ENCODE assay signal across 27 mouse cellular contexts in the genomic region with DNA sequence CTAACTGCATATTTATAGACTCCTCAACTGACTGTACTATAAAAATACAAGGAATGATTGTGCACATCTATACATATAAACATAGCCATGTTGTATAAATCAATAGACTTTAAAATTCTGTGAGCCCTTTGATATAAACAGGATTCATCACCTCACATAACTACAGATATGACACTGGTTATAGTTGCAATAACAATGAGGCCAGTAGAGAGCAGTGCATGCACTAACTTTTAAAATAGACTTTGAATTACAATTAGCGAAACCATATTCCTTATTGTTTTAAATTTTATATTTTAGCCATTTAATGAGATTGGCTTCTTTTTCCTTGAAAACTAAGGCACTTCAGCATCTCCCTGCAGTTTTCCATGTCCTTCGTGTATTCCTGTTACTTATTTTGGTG. TPM values are rescaled to one million over a fixed set of nuclear protein-coding genes. Genes with fewer than 3 reads are reported as not detected.
A peak's percentile ranks its signal among the peaks of the same experiment; 100 is the strongest.
DNase-seq lines count a peak whose midpoint lies in the region; ATAC-seq lines count a peak whose summit lies in the region.
"Had no signal": no experiment of that assay in that cellular context is flagged by ENCODE, and none has a peak within 500 bp of the region (broad histone marks: within the 10 kb centered on the region; RNA-seq: fewer than 3 reads in every experiment).

No protein-coding gene starts in this region.

- H3K4me3 ChIP-seq in midbrain, embryonic 14.5 days (replicated peaks; ENCODE audit: low read depth, low read length) = no peak overlapping the region
- H3K4me3 ChIP-seq in midbrain, embryonic 11.5 days (ENCODE audit: low read depth, low read length) = no peak overlapping the region
- H3K4me3 ChIP-seq: hindbrain, embryonic 13.5 days; limb, embryonic 10.5 days; midbrain, embryonic 12.5 days; neural tube, embryonic 12.5 days had no signal

- H3K27ac ChIP-seq in midbrain, embryonic 14.5 days (replicated peaks; ENCODE audit: low read depth, low read length) = no peak overlapping the region
- no peak overlapping the region for H3K27ac ChIP-seq in midbrain, embryonic 11.5 days (ENCODE audit: low read depth, low read length)
- H3K27ac ChIP-seq: hindbrain, embryonic 13.5 days; limb, embryonic 10.5 days; midbrain, embryonic 12.5 days; neural tube, embryonic 12.5 days had no signal

- H3K27me3 ChIP-seq in midbrain, embryonic 14.5 days (ENCODE audit: control insufficient read depth, insufficient read depth, low read length) = no peaks in the 10 kb centered on the region
- no peaks in the 10 kb centered on the region for H3K27me3 ChIP-seq in midbrain, embryonic 11.5 days (ENCODE audit: control insufficient read depth, insufficient read depth, low read length)
- H3K27me3 ChIP-seq: CH12.LX; hindbrain, embryonic 13.5 days; midbrain, embryonic 12.5 days; neural tube, embryonic 12.5 days had no signal

- 87% methylated on average over 2 of the region's 2 CpGs for WGBS in midbrain, embryonic 14.5 days
- 83% methylated on average over 2 of the region's 2 CpGs for WGBS in midbrain, embryonic 11.5 days

- no peak for DNase-seq in frontal cortex, postnatal 36 days (ENCODE audit: low spot score in 2 of 2)
- DNase-seq in kidney, adult 9 months = peak; percentile 24
- DNase-seq in kidney, adult 8-10 months = no peak
- DNase-seq in midbrain, embryonic 14.5 days = peak; percentile 13
- DNase-seq in midbrain, embryonic 11.5 days (ENCODE audit: low spot score, missing footprints) = no peak
- no peak for DNase-seq in ovary, postnatal 14 days (ENCODE audit: low spot score)
- DNase-seq: adrenal gland, adult 8-10 months; B cell, adult 2 months; heart, postnatal 14 days; kidney, postnatal 4 days; liver; liver, postnatal 0 days; lung, postnatal 14 days; retina, postnatal 1 day; right cerebral cortex, postnatal 25 days; spleen, adult 18-20 months; thymus, postnatal 14 days had no signal

- H3K4me1 ChIP-seq in midbrain, embryonic 14.5 days (ENCODE audit: control insufficient read depth, insufficient read depth, low read length) = no peaks in the 10 kb centered on the region
- no peaks in the 10 kb centered on the region for H3K4me1 ChIP-seq in midbrain, embryonic 11.5 days (ENCODE audit: control insufficient read depth, insufficient read depth, low read length)
- H3K4me1 ChIP-seq: hindbrain, embryonic 13.5 days; limb, embryonic 10.5 days; midbrain, embryonic 12.5 days; neural tube, embryonic 12.5 days had no signal

- H3K9ac ChIP-seq in midbrain, embryonic 14.5 days (replicated peaks; ENCODE audit: low read length) = no peak overlapping the region
- H3K9ac ChIP-seq in midbrain, embryonic 11.5 days (ENCODE audit: low read length) = no peak overlapping the region
- H3K9ac ChIP-seq: hindbrain, embryonic 13.5 days; liver, postnatal 0 days; midbrain, embryonic 12.5 days; neural tube, embryonic 12.5 days had no signal

- H3K9me3 ChIP-seq in midbrain, embryonic 14.5 days (ENCODE audit: control insufficient read depth, low read length) = no peaks in the 10 kb centered on the region
- H3K9me3 ChIP-seq in midbrain, embryonic 11.5 days (ENCODE audit: control insufficient read depth, low read length) = no peaks in the 10 kb centered on the region
- H3K9me3 ChIP-seq: hindbrain, embryonic 13.5 days; limb, embryonic 10.5 days; midbrain, embryonic 12.5 days; neural tube, embryonic 12.5 days had no signal

- peak; percentile 86 for ATAC-seq in frontal cortex, adult (ENCODE audit: low TSS enrichment)
- ATAC-seq in midbrain, embryonic 14.5 days (ENCODE audit: low FRiP score, low TSS enrichment) = no peak
- ATAC-seq in midbrain, embryonic 11.5 days (ENCODE audit: low FRiP score) = no peak
- ATAC-seq: activated CD4-positive, CD25-positive, alpha-beta regulatory T cell, adult 4 months; inflammation-experienced regulatory T-cells, adult 6 months; liver, postnatal 0 days had no signal

- H3K4me2 ChIP-seq in midbrain, embryonic 14.5 days (ENCODE audit: low read length) = no peak overlapping the region
- H3K4me2 ChIP-seq in midbrain, embryonic 11.5 days = no peak overlapping the region
- H3K4me2 ChIP-seq: heart, embryonic 11.5 days; hindbrain, embryonic 13.5 days; midbrain, embryonic 12.5 days; neural tube, embryonic 12.5 days had no signal

- H3K36me3 ChIP-seq in midbrain, embryonic 14.5 days (ENCODE audit: control insufficient read depth, insufficient read depth, low read length) = no peaks in the 10 kb centered on the region
- H3K36me3 ChIP-seq in midbrain, embryonic 11.5 days (ENCODE audit: control insufficient read depth, insufficient read depth, low read length) = no peaks in the 10 kb centered on the region
- H3K36me3 ChIP-seq: G1E; hindbrain, embryonic 13.5 days; limb, embryonic 10.5 days; midbrain, embryonic 12.5 days; neural tube, embryonic 12.5 days had no signal

RNA-seq across cellular contexts. Expression of a gene that starts 11.1 kb away (rescaled TPM):
- polyA plus RNA-seq in midbrain, embryonic 14.5 days (2014; fragmentation: Nextera tagmentation; extraction: Ambion mirVana) = 37.0 and 40.3 TPM in 2 replicates
- polyA plus RNA-seq in midbrain, embryonic 11.5 days (2014; fragmentation: Nextera tagmentation; extraction: Ambion mirVana) = 9.0 and 11.6 TPM in 2 replicates
- polyA plus RNA-seq: activated CD4-positive, CD25-positive, alpha-beta regulatory T cell, adult 4 months; G1E had no signal

Comparison
In these comparisons a context has a peak if more than half of its experiments do, and no peak if none do; other contexts are left out.
1. DNase-seq: peak in kidney, adult 9 months (single experiment) and midbrain, embryonic 14.5 days (single experiment); none in frontal cortex, postnatal 36 days (0 of 2), kidney, adult 8-10 months (0 of 2), midbrain, embryonic 11.5 days (single experiment) and ovary, postnatal 14 days (single experiment).